Mouse (Mus musculus) lung, postnatal 36 days (tissue): ENCODE measurements around the gene Gm28035.

Source experiments
- DNase-seq: peaks from one replicate; pipeline ENCODE4 v3.0.0; 2022; ENCODE audit warnings: mixed read lengths

Gene Gm28035

GRCm38 (mm10) chr2:30262840-30263441, 22.6 kb downstream of the Gm28035 start:
- DNase-seq, result peak; percentile 55

GRCm38 (mm10) chr2:30263811-30264210, 23.4 kb downstream of the Gm28035 start:
- DNase-seq, result no peak

GRCm38 (mm10) chr2:30264671-30265519, 24.5 kb downstream of the Gm28035 start:
- no peak for DNase-seq

GRCm38 (mm10) chr2:30265767-30266253, 25.4 kb downstream of the Gm28035 start, which contains the start of gene Phyhd1:
Phyhd1 (plus strand) TSS chr2:30266203.
- DNase-seq, result peak; percentile 87

GRCm38 (mm10) chr2:30266392-30266941, 26.1 kb downstream of the Gm28035 start:
- DNase-seq, result peak; percentile 74

GRCm38 (mm10) chr2:30267466-30267865, 27.1 kb downstream of the Gm28035 start:
- no peak for DNase-seq

- DNase-seq, result no peak
These were observed 28.0 kb downstream of the Gm28035 start for GRCm38 (mm10) chr2:30268371-30268770.

- DNase-seq, result no peak
These were observed 29.0 kb downstream of the Gm28035 start for GRCm38 (mm10) chr2:30269241-30269990.

GRCm38 (mm10) chr2:30270134-30270533, 29.8 kb downstream of the Gm28035 start:
- DNase-seq, result peak; percentile 87

- no peak for DNase-seq
These were observed 40.4 kb downstream of the Gm28035 start, which contains the start of gene Gm28038 for GRCm38 (mm10) chr2:30280743-30281142. Gm28038 (plus strand) TSS chr2:30281043.

GRCm38 (mm10) chr2:30281651-30282050, 41.3 kb downstream of the Gm28035 start:
- DNase-seq, result no peak

GRCm38 (mm10) chr2:30283193-30283592, 42.8 kb downstream of the Gm28035 start:
- no peak for DNase-seq

- DNase-seq, result no peak
These were observed 44.6 kb downstream of the Gm28035 start for GRCm38 (mm10) chr2:30285004-30285403.

- DNase-seq, result no peak
These were observed 45.2 kb downstream of the Gm28035 start for GRCm38 (mm10) chr2:30285416-30286181.

- peak; percentile 97 for DNase-seq
These were observed 46.0 kb downstream of the Gm28035 start, which contains the start of the genes Dolk and Nup188 for GRCm38 (mm10) chr2:30286192-30287026. Dolk (minus strand) TSS chr2:30286334. Nup188 (plus strand) TSS chr2:30286397.

- no peak for DNase-seq
These were observed 46.6 kb downstream of the Gm28035 start for GRCm38 (mm10) chr2:30287027-30287373.

GRCm38 (mm10) chr2:30299525-30299924, 59.2 kb downstream of the Gm28035 start:
- no peak for DNase-seq

GRCm38 (mm10) chr2:30299966-30300365, 59.6 kb downstream of the Gm28035 start:
- DNase-seq, result no peak

GRCm38 (mm10) chr2:30306087-30306486, 65.7 kb downstream of the Gm28035 start:
- no peak for DNase-seq

- DNase-seq, result no peak
These were observed 69.0 kb downstream of the Gm28035 start for GRCm38 (mm10) chr2:30309351-30309750.

- no peak for DNase-seq
These were observed 71.1 kb downstream of the Gm28035 start for GRCm38 (mm10) chr2:30311481-30311880.
